Mouse (Mus musculus) limb, embryonic 12.5 days (tissue): ENCODE measurements around the gene Ppm1g. TPM values are rescaled to one million over a fixed set of nuclear protein-coding genes. Genes with fewer than 3 reads are reported as not detected.
"Not testable (repeated sequence)": the region's sequence is repeated elsewhere in the genome, so short reads cannot be mapped to it uniquely, and the experiment has no call there.

Source experiments
- ATAC-seq: fragments of 200-750 bp; cut with Nextera tagmentation; 2 replicates; pipeline ENCODE4 v1.8.0; 2017; ENCODE audit warnings: low read depth, moderate TSS enrichment; ENCODE audit not compliant: insufficient number of reproducible peaks, insufficient read depth, low FRiP score, low TSS enrichment
- H3K27ac ChIP-seq: fragments of 300-500 bp; sonication (generic); 2 replicates; pipeline ENCODE4 v1.5.1; 2016; ENCODE audit warnings: mild to moderate bottlenecking, moderate library complexity
- H3K27me3 ChIP-seq: fragments of 300-500 bp; sonication (generic); 2 replicates; pipeline ENCODE4 v1.6.1; 2016; ENCODE audit warnings: mild to moderate bottlenecking, moderate library complexity
- H3K36me3 ChIP-seq: fragments of 300-500 bp; sonication (generic); 2 replicates; pipeline ENCODE4 v1.6.1; 2016; ENCODE audit warnings: mild to moderate bottlenecking, moderate library complexity
- H3K4me1 ChIP-seq: fragments of 300-500 bp; sonication (generic); replicated peaks from 2 replicates; pipeline ENCODE4 v1.6.1; 2016
- H3K4me2 ChIP-seq: fragments of 300-500 bp; sonication (generic); 2 replicates; pipeline ENCODE4 v1.6.1; 2016; ENCODE audit warnings: mild to moderate bottlenecking, moderate library complexity
- H3K4me3 ChIP-seq: fragments of 300-500 bp; sonication (generic); replicated peaks from 2 replicates; pipeline ENCODE4 v1.5.1; 2016; ENCODE audit warnings: mild to moderate bottlenecking
- H3K9ac ChIP-seq: fragments of 300-500 bp; sonication (generic); replicated peaks from 2 replicates; pipeline ENCODE4 v1.6.1; 2016; ENCODE audit warnings: mild to moderate bottlenecking, moderate library complexity
- H3K9me3 ChIP-seq: fragments of 300-500 bp; sonication (generic); 2 replicates; pipeline ENCODE4 v1.6.1; 2016; ENCODE audit warnings: mild to moderate bottlenecking, moderate library complexity
- WGBS: fragments of 180-500 bp; shearing (Covaris S2); methylation state at CpG from one replicate; pipeline ENCODE4 v1.1.7; 2016; 5-methylcytosine and 5-hydroxymethylcytosine counted together
- polyA plus RNA-seq: library from polyadenylated mRNA; unstranded; fragments of >200 nt; fragmentation: Nextera tagmentation; extraction: Ambion mirVana; gene quantifications from 2 replicates; pipeline ENCODE4 v1.2.1, GENCODE M21; 2016

The Ppm1g gene
- polyA plus RNA-seq, 1 experiment from 2014 or later = 153 TPM

DNA sequence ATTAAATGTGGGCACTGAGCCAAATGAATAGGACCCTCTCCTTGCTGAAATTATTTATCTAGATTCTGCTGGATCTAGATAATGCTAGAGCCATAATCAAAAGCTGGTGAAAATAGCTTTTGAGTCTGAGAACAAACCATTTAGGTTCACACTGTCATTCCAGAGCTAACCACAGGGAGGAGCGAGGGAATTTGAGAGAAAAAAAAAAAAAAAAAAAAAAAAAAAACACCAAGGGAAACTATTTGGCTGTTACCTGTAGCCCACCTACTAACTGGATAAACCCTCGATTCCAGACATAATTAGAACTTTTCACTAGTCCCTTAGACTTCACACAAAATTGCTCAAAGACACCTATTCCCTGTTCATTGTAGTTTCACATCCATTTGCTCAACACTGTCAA lies 1.4 kb downstream of the Ppm1g start:
- Histone ChIP-seq H3K9me3 (no peaks in the 10 kb centered on the region), H3K9ac (no peak overlapping the region; the same call in 1 of the 2 replicates), H3K4me3 (peak overlapping the region; percentile 95), H3K27ac (no peak overlapping the region), H3K27me3 (no peaks in the 10 kb centered on the region), H3K4me1 (peaks cover 9% of the 10 kb centered on the region; the same call in 1 of the 2 replicates), H3K36me3 (no peaks in the 10 kb centered on the region), H3K4me2 (peak overlapping the region; percentile 82)
- no peak for ATAC-seq
- 1% methylated on average over 2 of the region's 2 CpGs for WGBS

DNA sequence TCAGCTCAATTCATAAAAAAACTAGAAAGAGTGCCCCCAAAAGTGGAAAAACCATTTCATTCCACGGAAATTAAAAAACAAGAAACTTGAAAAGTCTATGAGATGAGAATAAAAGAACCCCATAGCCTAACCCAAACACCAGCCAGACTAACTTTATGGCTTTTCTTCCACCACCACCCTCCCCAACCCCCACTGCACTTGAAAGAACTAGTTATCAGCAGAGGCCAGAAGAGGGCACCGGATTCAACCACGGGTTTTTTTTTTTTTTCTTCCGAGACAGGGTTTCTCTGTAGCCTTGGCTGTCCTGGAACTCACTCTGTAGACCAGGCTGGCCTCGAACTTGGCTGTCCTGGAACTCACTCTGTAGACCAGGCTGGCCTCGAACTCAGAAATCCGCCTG lies 2.2 kb downstream of the Ppm1g start:
- no peak overlapping the region for H3K4me3 ChIP-seq
- ATAC-seq = no peak

DNA sequence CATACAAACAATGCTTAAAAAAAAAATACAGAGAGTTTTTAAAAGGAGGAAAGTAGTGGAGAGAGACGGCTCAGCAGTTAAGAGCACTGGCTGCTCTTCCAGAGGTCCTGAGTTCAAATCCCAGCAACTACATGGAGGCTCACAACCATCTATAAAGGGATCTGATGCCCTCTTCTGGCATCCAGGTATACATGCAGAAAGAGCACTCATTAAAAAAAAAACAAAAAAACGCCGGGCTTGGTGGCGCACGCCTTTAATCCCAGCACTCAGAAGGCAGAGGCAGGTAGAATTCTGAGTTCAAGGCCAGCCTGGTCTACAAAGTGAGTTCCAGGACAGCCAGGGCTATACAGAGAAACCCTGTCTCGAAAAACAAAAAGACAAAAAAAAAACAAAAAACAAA lies 3.9 kb downstream of the Ppm1g start:
- H3K9ac ChIP-seq, H3K4me3 ChIP-seq, H3K4me1 ChIP-seq, H3K27ac ChIP-seq, H3K4me2 ChIP-seq, ATAC-seq, H3K36me3 ChIP-seq, H3K9me3 ChIP-seq, H3K27me3 ChIP-seq: not testable (repeated sequence)
- whole genome bisulfite sequencing = 91% methylated on average over 6 of the region's 6 CpGs

More for the DNA sequence above, 2.2 kb downstream of the Ppm1g start:
- Histone ChIP-seq H3K4me2 (no peak overlapping the region), H3K9me3 (no peaks in the 10 kb centered on the region), H3K27ac (no peak overlapping the region), H3K36me3 (no peaks in the 10 kb centered on the region), H3K9ac (no peak overlapping the region), H3K27me3 (no peaks in the 10 kb centered on the region), H3K4me1 (peaks cover 9% of the 10 kb centered on the region; the same call in 1 of the 2 replicates)
- 61% methylated on average over 7 of the region's 7 CpGs for WGBS

DNA sequence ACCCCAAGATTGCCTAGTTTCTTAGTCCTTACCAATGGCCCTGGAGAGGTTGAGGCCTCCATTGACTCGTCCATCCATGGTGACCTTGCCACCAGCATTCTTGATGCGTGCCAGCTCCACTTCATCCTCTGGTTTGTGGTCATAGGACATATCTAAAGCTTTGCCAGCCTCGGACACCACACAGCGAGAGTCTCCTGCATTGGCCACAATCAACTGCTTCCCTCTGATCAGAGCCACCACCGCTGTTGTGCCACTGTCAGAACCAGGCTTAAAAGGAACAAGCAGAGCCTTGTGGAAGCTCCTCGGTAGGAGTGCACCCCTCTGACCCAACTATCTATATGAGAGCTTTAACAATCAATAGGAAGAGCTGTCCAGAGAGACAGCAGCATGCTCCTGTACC lies 16.1 kb downstream of the Ppm1g start:
- H3K36me3 ChIP-seq = peaks cover 72% of the 10 kb centered on the region
- WGBS = 94% methylated on average over 6 of the region's 6 CpGs

DNA sequence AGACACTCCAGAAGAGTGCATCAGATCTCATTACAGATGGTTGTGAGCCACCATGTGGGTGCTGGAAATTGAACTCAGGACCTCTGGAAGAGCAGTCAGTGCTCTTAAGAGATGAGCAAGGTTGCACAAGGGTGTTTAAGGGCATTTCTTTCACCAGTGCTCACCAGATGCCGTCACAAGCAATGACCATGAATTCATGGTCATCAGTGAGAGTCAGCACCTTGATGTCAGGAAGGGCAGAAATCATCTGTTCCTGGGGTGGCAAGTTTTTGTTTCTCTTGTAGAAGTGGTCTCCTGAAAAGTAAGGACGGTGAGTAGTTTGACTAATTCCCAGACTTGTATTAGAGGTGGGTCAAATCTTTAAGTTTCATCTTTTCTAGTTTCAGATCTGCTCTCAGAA lies 16.6 kb downstream of the Ppm1g start:
- 96% methylated on average over 2 of the region's 2 CpGs for WGBS
- H3K9ac ChIP-seq = no peak overlapping the region
- peaks cover 17% of the 10 kb centered on the region for H3K4me1 ChIP-seq
- H3K4me3 ChIP-seq = no peak overlapping the region
- H3K27ac ChIP-seq = no peak overlapping the region
- no peak overlapping the region for H3K4me2 ChIP-seq
- ATAC-seq = no peak
- H3K9me3 ChIP-seq = peaks cover 5% of the 10 kb centered on the region
- H3K27me3 ChIP-seq = no peaks in the 10 kb centered on the region
- H3K36me3 ChIP-seq = peaks cover 78% of the 10 kb centered on the region

More for the DNA sequence above, 16.1 kb downstream of the Ppm1g start:
- H3K27ac ChIP-seq = no peak overlapping the region
- H3K4me2 ChIP-seq = no peak overlapping the region
- H3K4me3 ChIP-seq = no peak overlapping the region
- no peaks in the 10 kb centered on the region for H3K27me3 ChIP-seq
- peaks cover 17% of the 10 kb centered on the region for H3K4me1 ChIP-seq
- no peak for ATAC-seq
- peaks cover 5% of the 10 kb centered on the region for H3K9me3 ChIP-seq
- H3K9ac ChIP-seq = no peak overlapping the region

DNA sequence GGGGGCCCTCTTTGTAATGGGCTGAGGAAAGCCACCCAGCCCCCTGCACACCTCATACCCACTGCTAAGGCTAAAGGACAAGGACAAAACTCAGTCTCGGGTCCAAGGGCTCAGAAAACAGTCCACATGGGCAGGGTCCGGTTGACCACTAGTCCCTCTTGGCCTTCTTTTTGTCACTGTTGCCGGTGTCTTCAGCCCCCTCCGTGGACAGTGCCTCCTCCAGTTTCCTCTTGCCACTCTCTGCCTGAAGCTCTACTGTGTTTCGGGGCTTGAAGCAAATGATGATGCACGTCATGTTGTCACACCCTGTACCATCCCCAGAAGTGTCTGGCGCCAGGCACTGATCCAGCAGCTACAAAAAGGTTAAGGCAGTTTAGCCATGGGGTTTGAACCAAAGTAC lies 17.6 kb downstream of the Ppm1g start:
- Histone ChIP-seq H3K4me2 (peak overlapping the region; percentile 84), H3K4me1 (peaks cover 17% of the 10 kb centered on the region), H3K9me3 (peaks cover 5% of the 10 kb centered on the region), H3K36me3 (peaks cover 79% of the 10 kb centered on the region), H3K9ac (peak overlapping the region; percentile 56; the same call in 1 of the 2 replicates), H3K4me3 (peak overlapping the region; percentile 84), H3K27me3 (no peaks in the 10 kb centered on the region), H3K27ac (no peak overlapping the region)
- 88% methylated on average over 7 of the region's 7 CpGs for WGBS
- ATAC-seq = 0 out of 2 replicates have a peak, but pooled peaks have one; percentile 7

DNA sequence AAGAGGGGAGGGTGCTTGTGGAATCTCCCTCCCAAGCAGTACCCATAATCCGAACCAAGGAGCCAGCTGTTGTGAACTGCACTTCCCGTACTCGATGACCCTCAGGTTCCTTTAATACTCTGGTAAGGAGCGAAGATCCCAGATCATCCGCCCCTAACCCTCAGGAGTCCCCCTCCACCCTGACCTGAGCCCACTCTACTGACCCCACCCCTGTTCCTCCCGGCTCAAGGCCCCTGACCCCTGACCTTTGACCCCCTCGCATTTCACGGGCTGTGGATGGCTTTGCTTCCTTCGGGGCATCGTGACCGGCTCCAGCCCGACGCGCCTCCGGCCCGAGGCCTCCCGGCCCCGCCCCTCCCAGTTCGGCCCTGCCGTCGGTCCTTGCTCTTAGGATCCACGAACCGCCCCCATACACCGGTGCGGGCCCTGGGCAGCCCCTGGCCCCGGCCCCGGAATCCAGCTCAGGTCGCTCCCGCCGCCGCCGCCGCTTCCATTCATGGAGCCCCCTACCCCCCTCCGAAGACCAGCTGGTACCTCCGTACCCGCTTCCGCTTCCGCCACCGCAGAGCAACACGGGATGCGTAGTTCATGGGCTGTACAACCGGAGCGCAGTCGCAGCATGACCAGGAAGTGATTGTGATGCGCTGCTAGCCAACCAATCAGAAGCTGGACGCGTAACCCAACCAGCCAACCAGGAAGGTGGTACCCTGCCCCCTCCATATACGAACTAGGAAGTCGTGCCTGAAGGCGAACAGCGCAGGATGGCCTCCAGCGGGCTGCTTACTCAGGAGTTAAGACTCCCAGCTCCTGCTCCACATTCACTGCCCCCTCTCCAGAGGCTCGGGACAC lies 18.5 kb downstream of the Ppm1g start, which contains the start of gene Zfp513:
TSS of gene Zfp513 (minus strand) at position 562 of the 849 bp plus-strand sequence.
- WGBS = under 1% methylated on average over 53 of the region's 53 CpGs
- H3K9me3 ChIP-seq = peaks cover 5% of the 10 kb centered on the region
- H3K27ac ChIP-seq = peak within 1 kb of the TSS; percentile 83

DNA sequence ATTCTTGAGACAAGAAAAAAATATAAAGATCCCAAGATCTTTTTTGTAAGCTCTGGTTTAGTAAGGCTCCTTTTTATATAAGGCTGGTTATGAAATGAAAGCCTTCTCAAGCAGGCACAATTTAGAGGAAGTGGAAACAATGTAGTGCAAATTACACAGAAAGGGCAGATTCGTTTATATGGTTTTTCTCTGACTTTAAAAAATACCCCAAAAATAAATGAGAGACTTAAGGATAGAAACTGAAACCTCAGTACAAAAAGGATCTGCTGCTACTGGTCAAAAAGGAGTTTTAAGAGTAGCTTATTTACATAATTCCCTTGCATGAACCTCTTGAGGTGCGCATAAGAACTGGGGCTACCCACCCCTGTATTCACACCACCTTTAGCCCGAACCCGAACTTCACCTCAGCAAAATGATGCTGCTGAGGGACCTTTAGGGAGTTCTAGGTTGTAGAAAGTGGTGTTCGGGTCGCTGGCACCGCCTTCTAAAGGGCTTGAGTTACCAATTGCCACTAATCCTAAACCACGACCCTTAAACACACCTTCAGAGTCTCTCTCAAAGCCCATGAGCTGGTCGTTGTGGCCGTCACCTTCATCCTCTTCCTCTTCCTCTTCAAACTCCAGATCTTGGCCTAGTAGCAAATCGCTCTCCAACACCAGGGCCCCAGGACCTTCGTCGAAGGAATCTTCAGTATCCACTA lies 19.3 kb downstream of the Ppm1g start:
- H3K36me3 ChIP-seq = peaks cover 83% of the 10 kb centered on the region

More for the DNA sequence above, 18.5 kb downstream of the Ppm1g start, which contains the start of gene Zfp513:
- Histone ChIP-seq H3K4me2 (peak within 1 kb of the TSS; percentile 84), H3K4me1 (peaks cover 17% of the 10 kb centered on the region), H3K9ac (peak within 1 kb of the TSS; percentile 84), H3K36me3 (peaks cover 79% of the 10 kb centered on the region), H3K27me3 (no peaks in the 10 kb centered on the region), H3K4me3 (peak within 1 kb of the TSS; percentile 84)
- peak; percentile 92 for ATAC-seq

DNA sequence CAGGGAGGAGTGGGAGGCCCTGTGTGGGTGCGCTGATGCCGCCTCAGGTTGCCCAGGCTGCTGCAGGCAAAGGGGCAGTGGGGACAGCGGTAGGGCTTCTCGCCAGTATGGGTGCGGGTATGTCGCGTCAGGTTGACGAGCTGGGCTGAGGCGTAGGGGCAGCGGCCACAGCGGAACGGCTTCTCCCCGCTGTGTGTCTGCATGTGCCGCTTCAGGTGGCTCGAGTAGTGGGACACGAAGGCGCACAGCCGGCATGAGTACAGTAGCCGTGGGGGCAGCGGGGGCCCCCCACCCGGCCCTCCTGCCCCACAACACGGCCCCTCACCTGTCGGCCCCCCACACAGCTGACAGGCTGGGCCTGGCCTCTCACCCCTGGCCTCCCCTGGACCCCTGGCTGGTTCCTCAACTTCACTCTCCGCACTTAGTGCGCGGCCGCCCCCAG lies 20.1 kb downstream of the Ppm1g start:
- peaks cover 5% of the 10 kb centered on the region for H3K9me3 ChIP-seq
- no peak overlapping the region for H3K27ac ChIP-seq
- no peak overlapping the region for H3K9ac ChIP-seq
- H3K4me2 ChIP-seq = peak overlapping the region; percentile 84
- WGBS = 89% methylated on average over 27 of the region's 27 CpGs
- no peaks in the 10 kb centered on the region for H3K27me3 ChIP-seq
- peak overlapping the region; percentile 84; the same call in 1 of the 2 replicates for H3K4me3 ChIP-seq
- peaks cover 17% of the 10 kb centered on the region for H3K4me1 ChIP-seq
- 0 out of 2 replicates have a peak, but pooled peaks have one; percentile 2 for ATAC-seq
- H3K36me3 ChIP-seq = peaks cover 83% of the 10 kb centered on the region

More for the DNA sequence above, 19.3 kb downstream of the Ppm1g start:
- no peak for ATAC-seq
- H3K27ac ChIP-seq = peak overlapping the region; percentile 79
- peak overlapping the region; percentile 84 for H3K4me2 ChIP-seq
- no peaks in the 10 kb centered on the region for H3K27me3 ChIP-seq
- H3K9ac ChIP-seq = peak overlapping the region; percentile 84
- peaks cover 5% of the 10 kb centered on the region for H3K9me3 ChIP-seq
- peaks cover 17% of the 10 kb centered on the region for H3K4me1 ChIP-seq
- 20% methylated on average over 13 of the region's 13 CpGs for WGBS
- H3K4me3 ChIP-seq = peak overlapping the region; percentile 84

DNA sequence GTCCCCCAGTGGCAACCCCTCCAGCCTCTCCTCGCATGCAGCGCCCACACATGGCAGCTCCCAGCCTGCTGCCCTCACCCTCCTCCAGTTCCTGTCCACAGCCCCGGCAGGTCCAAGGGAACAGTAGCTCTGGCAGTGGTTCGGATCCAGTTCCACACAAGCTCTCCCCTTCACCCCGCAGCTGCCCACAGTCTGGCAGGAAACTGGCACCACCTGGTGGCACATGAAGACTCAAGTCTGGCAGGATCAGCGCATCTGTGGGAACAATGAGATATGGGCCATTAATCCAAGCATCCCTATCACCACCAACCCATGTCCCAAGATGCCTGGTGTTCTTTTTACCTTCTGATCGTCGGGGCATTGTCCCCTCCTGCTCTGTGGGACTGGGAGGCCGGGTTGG lies 20.6 kb downstream of the Ppm1g start:
- Histone ChIP-seq H3K4me2 (no peak overlapping the region), H3K36me3 (peaks cover 83% of the 10 kb centered on the region), H3K4me3 (0 out of 2 replicates have a peak overlapping the region, but pooled peaks have one; percentile 84), H3K27ac (no peak overlapping the region), H3K9ac (no peak overlapping the region), H3K9me3 (peaks cover 5% of the 10 kb centered on the region), H3K27me3 (no peaks in the 10 kb centered on the region), H3K4me1 (peaks cover 17% of the 10 kb centered on the region)
- WGBS = 90% methylated on average over 9 of the region's 9 CpGs
- ATAC-seq = no peak
